Mouse (Mus musculus) urinary bladder, postnatal 25 days (tissue): ENCODE results near the gene Gm20696.

ENCODE experiments used
- DNase-seq: peaks from one replicate; pipeline ENCODE4 v3.0.0; 2022; ENCODE audit warnings: low spot score

Gm20696 gene

DNA sequence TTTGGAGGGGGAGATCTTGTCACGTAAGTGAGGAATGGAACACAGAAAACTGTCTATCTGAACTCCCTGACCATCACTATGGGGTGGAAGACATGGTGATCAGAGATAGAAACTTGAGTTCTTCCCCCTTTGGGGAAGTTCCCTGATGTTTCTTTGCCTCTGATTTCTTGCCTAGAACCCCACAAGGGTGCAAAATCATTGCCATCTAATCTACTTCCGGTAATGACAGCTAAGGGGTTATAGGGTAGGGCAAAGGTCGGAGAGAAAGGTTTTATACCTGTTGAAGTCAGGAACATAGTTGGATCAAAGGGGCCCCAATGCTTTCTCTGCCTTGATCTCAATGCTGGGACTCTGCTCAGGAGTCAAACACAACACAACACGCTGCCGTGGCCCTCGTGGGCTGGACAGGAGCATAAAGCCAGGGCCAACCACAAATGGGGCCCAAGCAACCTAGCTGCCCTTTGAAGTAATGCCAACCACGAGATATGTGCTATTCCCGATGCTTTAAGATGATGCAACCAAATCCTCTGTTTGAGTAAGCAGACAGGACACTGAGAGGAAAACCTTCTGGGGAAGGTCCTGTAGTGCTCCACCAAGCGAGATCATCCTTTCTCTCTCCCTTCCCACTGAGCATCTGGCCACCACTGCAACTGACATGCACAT, 307.4 kb downstream of the Gm20696 start:
- no peak for DNase-seq

DNA sequence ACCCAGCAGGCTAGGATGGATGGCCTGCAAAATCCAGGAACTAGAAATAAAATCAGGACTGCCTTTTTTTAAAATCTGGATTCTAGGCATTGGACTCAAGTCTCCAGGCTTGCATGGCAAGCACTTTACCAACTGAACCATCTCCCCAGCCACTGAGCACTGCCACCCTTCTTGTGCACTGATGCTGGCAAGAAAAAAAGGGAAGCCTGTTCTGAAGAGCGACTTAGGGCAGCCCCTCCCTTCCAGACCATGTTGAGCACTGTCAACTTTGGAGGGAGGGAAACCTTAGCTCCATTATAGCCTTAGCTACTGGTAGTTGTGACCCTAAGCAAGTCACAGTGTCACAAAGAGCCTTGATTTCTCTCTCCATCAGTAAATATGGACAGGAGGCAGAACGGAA, 308.7 kb downstream of the Gm20696 start:
- no peak for DNase-seq

- no peak for DNase-seq
These were observed 312.3 kb downstream of the Gm20696 start for GRCm38 (mm10) chr6:99354338-99354737.

GRCm38 (mm10) chr6:99353441-99353840, 313.2 kb downstream of the Gm20696 start:
- no peak for DNase-seq

GRCm38 (mm10) chr6:99350566-99350965, 316.0 kb downstream of the Gm20696 start:
- DNase-seq, result no peak

GRCm38 (mm10) chr6:99350156-99350555, 316.4 kb downstream of the Gm20696 start:
- DNase-seq, result no peak

DNA sequence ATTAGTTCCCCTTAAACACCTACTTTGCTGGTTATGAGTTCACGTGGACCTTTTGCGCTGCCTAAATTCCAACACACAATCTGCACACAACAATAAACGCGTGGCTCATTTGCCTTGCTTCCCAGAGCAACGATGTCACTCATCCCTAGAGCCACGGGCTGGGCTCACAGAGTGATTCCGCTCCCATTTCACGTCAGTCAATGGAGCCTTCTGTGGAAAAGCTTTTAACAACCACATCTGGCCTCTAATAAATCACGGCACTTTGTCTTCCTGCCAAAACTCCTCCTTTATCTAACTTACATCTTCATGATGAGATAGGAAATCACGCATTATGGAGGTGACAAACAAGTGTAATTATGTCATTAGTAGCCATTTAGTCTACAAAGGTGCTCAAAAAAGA, 318.8 kb downstream of the Gm20696 start:
- DNase-seq, result no peak

- DNase-seq, result no peak
These were observed 321.6 kb downstream of the Gm20696 start for GRCm38 (mm10) chr6:99344966-99345365.

GRCm38 (mm10) chr6:99344357-99344756, 322.2 kb downstream of the Gm20696 start:
- DNase-seq, result no peak

GRCm38 (mm10) chr6:99343815-99344214, 322.8 kb downstream of the Gm20696 start:
- no peak for DNase-seq

DNA sequence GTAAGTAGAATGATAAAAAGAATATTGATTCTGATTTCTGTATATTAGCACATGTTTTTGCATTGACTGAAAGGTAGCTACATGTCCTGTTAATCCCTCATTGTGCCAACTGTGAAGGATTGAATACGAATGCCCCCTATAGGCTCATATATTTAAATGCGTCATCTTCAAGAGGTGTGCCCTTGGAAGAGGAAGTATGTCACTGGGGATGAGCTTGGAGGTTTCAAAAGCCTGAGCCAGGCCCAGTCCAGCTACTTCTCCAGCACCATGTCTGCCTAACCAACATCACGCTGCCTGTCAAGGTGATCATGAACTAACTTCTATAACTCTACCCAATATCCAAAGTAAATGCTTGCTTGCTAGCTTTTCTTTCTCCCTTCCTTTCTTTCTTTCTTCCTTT, 324.2 kb downstream of the Gm20696 start:
- DNase-seq, result no peak

- no peak for DNase-seq
These were observed 325.7 kb downstream of the Gm20696 start for GRCm38 (mm10) chr6:99340902-99341301.

GRCm38 (mm10) chr6:99339986-99340721, 326.4 kb downstream of the Gm20696 start:
- DNase-seq, result no peak

GRCm38 (mm10) chr6:99339343-99339620, 327.3 kb downstream of the Gm20696 start:
- no peak for DNase-seq

DNA sequence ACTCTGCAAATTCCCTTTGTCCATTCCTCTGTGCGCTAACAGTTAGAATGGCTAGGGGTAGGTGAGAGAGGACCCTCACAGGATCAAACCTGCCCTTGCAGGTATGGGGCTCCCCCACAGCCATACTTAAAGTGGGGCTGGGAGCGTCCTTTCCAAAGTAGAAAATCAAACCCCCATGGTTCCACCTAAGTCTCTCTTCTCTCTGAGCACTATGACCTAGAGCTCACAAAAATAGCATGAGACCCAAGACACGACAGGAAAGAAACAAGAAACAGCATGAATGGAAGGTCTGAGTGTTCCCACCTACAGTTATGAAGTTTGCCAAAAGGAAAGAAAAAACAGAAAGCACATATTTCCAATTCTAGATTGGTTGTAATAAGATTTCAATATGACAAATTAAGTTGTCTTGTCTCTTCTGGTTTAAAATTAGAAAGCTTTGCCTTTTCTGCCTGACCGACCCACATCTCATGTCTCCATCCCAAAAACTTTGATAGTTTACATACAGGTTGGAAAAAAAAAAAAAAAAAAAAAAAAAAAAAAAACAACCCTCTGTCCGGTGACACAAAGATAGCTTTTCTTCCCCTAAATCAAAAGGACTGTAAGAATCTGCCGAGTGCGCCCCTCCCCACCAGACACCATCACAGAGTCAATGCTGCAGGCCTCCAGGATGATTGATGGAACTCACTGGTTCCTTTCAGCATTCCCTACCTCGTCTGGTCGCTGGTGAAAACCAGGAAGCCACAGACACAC, 327.8 kb downstream of the Gm20696 start:
- DNase-seq, result no peak

GRCm38 (mm10) chr6:99338174-99338573, 328.4 kb downstream of the Gm20696 start:
- no peak for DNase-seq

GRCm38 (mm10) chr6:99337575-99337974, 329.0 kb downstream of the Gm20696 start:
- no peak for DNase-seq

GRCm38 (mm10) chr6:99336191-99336590, 330.4 kb downstream of the Gm20696 start:
- DNase-seq, result no peak

GRCm38 (mm10) chr6:99335174-99335830, 331.3 kb downstream of the Gm20696 start:
- DNase-seq, result no peak

GRCm38 (mm10) chr6:99334255-99334654, 332.3 kb downstream of the Gm20696 start:
- no peak for DNase-seq

- DNase-seq, result no peak
These were observed 333.5 kb downstream of the Gm20696 start for GRCm38 (mm10) chr6:99333127-99333526.

DNA sequence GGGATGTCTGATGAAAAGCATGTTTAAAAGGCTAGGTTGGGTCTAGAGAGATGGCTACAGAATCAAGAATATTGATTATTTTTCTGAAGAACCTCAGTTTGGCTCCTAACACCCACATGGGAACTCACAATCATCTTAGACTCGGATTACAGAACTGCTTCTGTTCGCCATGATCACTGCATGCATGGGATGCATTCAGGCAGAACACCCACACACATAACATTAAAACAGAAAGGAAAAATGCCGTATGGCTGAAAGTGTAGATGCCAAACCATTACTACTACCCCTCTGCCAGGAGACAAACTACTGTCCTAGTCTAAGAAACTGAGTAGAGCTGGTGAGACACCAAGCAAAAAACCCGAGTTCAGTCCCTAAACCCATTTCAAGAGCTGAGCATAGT, 336.4 kb downstream of the Gm20696 start:
- no peak for DNase-seq

DNA sequence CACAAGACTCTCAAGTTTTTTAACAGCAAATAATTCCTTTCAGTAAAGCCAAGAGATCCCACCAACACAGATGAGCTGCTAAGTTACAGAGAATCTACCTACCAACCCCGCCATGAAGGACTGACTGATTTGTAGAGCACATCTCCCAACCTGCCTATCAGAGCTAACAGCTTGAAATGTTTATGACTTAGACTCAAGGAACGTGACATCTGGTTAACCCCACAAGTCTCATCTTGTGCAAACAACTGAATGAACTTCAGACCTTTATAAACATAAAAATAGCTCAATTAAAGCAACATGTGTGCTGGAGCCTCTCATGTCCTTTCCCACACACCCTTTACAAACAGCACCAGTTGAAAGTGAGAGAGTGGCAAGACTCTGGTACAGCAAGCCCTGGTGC, 338.0 kb downstream of the Gm20696 start:
- DNase-seq, result no peak
